Mouse (Mus musculus) skeletal muscle tissue, adult 2 months (tissue): ENCODE measurements around the gene Rgp1.
A peak's percentile ranks its signal among the peaks of the same experiment; 100 is the strongest.

Source experiments
- DNase-seq: peaks from one replicate; pipeline ENCODE4 v3.0.0-alpha.2; 2012; ENCODE audit warnings: low read depth, low spot score

Rgp1 gene

DNA sequence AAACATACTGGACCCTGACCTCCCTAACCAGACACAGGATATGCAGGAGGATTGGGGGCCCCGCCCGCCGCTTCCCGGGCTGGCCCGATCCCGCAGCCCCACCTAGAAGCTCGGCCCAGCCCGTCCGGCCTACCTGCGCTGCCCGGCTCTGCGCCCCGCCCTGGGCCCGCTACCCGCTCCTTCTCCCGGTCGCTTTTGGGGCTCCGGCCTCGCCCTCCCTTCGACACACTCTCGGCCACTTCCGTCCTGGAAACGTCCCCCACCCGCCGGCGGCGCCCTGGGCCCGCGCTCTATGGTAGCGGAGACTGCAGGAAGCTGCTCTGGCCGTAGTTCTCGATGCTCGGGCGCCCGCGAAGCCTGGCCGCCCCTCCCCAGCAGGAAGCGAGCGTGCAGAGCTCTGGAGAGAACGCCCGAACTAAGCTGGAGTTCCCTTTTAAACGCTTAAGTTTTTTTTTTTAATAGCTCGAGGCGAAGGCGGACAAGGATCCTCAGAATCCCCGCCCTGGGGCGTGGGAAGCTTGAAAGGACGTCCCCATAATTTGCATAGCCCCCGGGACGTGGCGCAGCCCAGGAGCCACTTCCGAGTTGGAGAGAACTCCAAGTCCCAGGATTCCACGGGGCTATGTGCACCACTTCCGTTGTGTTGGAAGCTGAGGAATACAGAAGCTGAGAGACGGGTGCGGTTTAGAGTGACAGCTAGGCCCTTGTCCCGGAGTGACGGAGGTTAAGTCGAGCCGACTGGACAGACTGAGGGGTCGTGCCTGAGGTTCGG, 16.3 kb upstream of the Rgp1 start, which contains the start of the genes Creb3 and Tln1:
Gene Creb3 (plus strand): TSS at position 336 of the 772 bp plus-strand sequence.
Gene Tln1 (minus strand): TSS at position 695 of the 772 bp plus-strand sequence.
- peak; percentile 91 for DNase-seq

DNA sequence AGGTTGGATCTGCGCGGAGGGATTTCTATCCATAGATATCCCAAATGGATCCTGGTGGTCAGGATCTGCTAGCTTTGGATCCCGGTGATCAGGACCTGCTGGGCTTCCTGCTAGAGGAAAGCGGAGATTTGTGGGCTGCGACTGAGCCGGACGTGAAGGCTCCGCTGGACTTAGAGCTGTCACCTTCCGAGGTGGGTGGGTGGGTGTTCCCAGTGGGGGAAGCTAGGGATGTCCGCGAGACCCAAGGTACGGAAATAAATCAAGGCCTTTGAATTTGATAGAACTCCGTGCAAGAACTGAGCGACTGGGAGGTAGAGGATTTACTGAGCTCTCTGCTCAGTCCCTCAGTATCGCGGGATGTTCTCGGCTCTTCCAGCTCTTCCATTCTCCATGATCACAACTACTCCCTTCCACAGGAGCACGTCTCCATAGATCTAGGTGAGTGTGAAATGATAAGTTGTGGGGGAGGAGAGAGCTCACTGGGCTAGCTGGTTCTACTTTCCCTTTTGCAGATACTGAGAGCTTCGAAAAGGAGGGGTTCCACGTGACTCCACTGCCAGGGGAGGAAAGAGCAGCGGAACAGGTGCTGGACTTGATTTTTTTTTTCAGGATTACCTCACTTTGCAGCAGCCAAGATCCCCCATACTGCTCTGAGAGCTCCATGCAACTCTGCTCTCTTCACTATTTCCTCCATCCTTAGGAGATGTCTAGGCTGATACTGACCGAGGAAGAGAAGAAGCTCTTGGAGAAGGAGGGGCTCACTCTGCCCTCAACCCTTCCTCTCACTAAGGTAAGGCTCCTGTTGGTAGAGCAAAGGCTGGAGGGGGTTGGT, 15.5 kb upstream of the Rgp1 start:
- no peak for DNase-seq

DNA sequence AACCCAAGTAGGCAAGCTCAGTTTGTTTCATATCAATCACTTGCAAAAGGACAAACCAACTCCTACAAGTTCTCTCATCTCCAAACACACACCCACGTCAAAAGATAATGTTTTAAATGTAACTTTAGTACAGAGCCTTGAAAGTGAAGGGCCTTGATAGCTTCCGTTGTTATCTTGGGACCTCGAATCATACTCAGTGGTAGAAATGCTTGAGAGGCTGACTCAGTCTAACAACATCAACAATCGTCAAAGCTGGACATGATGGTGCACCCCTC, 15.0 kb upstream of the Rgp1 start:
- no peak for DNase-seq

GRCm38 (mm10) chr4:43564231-43564630, 14.3 kb upstream of the Rgp1 start:
- DNase-seq = peak; percentile 36

- no peak for DNase-seq
Observed at GRCm38 (mm10) chr4:43567140-43567539, 11.4 kb upstream of the Rgp1 start.

- DNase-seq = no peak
Observed at GRCm38 (mm10) chr4:43571395-43572045, 7.0 kb upstream of the Rgp1 start.

GRCm38 (mm10) chr4:43573561-43573960, 5.0 kb upstream of the Rgp1 start:
- no peak for DNase-seq

DNA sequence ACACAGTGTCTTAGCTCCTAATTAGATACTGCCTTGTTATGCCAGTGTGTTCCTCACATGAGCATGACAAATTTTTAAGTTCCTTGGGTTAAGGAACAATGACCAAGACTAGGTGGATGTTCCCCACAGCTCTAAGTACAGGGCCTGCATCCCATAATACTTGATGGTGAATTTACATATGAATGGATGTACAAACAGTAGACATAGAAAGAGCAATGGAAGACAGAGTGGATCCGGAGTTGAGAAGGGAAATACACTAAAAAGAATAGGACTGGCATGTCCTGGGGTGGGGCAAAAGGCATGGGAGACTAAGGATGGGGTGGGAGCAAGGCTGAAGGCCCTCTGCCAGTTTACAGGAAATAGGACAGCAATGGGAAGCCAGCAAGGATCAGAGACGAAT, 3.2 kb upstream of the Rgp1 start:
- no peak for DNase-seq

DNA sequence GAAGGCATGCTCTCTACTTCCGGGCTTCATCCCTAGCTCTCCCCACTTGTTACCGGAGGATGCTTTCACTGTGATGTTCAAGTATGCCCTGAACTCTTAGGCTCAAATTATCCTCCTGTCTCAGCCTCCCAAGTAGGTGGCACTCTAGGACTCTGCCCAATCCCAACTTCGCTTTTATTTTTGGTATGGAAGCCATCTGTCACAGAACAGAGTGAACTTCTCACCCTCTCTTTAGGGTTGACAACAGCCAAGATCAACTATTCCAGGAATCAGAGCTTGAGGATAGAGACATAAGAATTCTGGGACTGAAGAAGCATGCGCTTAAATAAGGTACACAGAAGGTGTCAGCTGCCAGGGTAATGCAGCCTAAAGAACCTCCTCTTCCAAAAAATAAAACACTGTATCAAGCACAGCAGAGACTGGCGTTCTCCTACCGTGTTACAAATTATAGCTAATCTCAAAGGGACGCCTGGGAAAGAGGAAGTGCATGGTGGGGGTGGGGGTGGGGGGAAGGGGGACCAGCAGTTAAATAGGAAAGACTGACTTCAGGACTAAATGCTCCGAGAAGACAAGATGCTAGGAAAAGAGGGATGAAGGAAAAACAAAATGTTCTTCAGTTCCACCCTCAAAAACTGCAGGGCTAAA, 1.2 kb upstream of the Rgp1 start:
- no peak for DNase-seq

DNA sequence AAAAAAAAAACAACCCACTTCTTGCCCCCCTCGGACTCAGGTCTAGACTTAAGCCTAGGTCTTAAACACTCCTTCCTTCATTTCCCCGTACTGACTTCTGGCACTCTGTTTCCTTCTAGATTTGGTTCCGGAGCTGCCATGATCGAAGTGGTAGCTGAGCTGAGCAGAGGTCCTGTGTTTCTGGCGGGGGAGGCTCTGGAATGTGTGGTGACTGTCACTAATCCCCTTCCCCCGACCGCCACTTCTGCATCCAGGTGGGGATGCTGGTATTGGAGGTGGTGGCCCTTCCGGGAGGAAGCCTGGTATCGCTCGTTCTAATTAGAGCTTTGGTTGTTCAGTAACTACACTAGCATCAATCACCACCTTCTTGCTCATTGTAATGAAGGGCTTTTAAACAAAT, 741 bp downstream of the Rgp1 start:
- DNase-seq = no peak

- no peak for DNase-seq
Observed at GRCm38 (mm10) chr4:43579731-43580130, 1.2 kb downstream of the Rgp1 start.

DNA sequence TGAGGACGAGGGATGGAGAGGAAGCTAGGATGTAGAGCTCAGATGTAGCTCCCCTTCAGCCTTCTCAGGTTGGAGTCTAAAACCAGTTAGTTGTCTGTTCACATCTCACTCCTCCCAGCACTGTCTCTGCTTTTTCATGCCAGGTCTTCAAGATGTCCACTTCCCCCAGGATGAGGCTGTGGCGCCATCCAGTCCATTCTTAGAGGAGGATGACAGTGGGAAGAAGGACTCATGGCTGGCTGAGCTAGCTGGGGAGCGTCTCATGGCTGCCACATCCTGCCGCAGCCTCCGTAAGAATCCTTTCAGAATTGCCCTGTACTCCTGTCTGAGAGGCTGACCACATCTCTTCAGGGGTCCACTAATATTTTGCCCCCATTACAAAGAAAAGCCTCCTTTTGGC, 2.2 kb downstream of the Rgp1 start:
- no peak for DNase-seq

- no peak for DNase-seq
Observed at GRCm38 (mm10) chr4:43581381-43581780, 2.9 kb downstream of the Rgp1 start.

- no peak for DNase-seq
Observed at GRCm38 (mm10) chr4:43582241-43582640, 3.7 kb downstream of the Rgp1 start.

DNA sequence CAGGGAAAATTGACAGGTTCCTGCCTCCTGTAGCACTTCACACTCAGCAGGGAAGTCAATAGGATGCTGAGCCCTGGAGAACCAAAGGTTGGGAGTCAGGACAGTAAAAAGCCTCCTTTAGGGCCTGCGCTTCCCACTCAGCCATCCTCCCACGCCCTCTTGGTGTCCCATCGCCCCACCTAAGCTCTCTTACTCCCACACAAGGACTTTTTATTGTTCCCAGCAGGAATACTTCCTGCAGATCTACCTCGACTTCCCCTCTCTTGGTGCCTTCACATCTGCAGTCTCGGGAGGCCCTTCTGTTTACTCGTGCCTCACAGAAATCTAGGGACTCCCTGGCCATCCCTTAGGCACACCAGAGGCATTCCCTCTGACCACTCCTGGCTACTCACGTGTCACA, 4.9 kb downstream of the Rgp1 start:
- DNase-seq = no peak

DNA sequence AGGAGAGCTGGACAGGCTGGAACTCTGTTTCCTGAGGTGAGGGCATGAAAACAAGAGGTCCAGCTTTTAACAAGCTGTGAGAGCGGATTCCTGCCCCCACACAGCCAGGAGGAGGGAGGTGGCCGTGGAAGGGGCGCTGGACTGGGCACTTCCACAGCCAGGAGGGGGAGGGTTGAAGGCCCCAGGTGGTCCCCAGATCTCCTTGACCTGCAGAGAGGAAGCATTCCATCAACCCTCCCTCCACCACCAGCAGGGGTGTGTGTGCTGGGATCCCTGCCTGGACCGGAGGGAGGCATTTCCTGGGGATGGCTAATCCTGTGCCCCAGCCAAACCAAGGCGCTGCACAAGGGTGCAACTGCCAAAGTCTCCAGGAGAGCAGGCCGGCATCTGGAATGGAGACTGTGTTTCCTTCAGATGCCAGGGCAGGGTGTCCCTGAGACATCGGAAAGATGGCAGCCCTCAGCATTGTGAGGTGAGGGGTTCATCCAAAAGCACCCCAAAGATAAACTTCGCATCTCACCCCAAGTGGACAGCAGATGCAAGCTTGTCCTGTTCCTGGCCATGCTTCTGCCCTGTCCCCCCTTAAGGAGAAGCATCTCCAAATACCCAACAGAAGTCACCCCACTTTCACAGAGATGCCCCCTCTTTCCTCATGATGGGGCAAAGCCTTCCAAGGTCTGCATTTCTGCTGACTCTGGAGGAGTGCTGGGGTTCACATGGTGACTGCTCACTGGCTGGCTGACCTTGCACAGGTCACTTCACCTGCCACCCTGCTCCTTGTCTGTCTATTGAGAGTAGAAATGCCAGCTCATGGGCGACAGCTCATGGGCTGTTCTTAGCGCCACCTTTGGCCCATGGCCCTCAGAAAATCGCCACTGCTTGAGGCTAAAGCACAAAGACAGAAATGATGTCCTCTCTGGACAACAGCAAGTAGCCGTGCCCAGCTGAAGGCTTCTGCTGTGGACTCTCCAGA, 6.2 kb downstream of the Rgp1 start, which contains the start of gene Msmp:
Gene Msmp (minus strand): TSS at position 51 of the 973 bp plus-strand sequence.
- no peak for DNase-seq

- DNase-seq = no peak
Observed at GRCm38 (mm10) chr4:43585682-43586081, 7.2 kb downstream of the Rgp1 start.

DNA sequence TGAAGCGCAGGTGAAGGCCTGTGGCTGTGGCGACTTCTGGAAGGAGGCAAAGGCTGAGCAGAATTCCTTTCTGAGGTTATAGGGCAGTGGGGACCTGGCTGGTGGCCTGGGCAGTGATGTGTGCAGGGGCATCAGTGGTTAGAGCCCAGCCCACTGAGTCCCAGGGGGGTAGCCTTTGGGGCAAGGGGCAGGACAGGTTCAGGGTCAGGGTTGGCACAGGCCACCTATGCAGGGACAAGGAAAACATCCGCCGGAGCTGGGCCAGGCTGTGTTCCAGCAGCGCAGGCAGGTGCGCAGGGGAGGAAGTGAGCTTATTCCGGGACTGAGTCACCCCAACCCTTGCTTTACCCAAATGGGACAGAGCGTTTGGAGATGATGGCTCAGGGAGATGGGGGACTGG, 7.9 kb downstream of the Rgp1 start:
- peak; percentile 35 for DNase-seq

DNA sequence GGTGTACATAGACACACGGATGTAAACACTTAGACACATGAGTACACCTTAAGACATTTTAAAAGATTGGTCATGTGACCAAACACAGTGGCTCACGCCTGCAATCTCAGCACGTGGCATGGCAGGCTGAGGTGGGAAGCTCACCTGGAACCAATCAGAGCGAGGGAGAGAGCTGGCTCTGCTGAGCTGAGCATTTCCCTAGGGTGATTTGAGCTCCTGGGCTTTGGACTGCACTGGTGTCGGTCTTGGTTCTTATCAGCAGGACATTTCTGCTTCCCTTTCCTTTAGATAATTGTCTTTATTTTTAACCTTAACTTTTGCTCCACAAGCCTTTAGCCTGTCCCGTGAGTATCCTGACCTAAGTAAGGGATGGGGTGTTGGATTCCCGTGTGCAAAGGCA, 9.2 kb downstream of the Rgp1 start:
- no peak for DNase-seq

DNA sequence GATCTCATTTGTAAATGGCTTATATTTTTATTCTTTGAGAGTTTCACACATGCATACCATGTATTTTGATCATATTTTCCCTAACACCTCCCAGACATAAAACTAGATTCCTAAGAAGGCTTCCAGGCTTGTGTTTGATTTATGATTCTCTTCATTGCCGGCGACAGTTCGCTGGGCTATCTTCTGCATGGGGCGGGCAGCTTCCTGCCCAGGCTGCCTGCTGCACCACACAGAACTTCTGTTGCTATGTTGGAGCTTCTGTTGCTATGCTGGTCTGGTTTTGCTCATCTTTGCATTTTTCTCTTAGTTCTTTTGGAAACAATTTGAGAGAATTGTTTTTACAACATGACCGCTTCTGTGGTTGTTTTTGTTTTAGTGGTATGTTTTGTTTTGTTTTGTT, 13.0 kb downstream of the Rgp1 start:
- DNase-seq = no peak

GRCm38 (mm10) chr4:43591961-43592360, 13.4 kb downstream of the Rgp1 start:
- no peak for DNase-seq
